8 mouse cellular contexts compared by ENCODE assay signal in the genomic region with DNA sequence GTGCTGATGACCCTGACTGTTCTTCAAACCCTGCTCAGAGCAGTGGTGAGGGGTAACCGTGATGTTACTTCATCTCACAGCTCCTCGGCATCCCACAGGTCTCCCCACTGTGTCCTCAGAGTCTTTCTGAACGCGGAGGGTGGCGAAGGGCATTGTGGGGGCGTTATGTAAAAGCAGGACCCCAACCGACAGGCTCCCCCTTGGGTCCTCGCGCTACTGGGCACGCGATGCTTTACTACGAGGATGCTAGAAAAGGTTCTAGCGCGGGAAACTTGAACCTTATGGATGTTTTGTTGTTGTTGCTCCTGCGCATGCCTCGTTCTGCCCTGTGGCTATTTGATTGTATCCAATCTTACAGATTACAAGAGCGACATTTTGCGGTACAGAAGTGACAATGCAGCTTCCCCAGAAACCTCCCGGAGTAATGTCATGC. TPM values are rescaled to one million over a fixed set of nuclear protein-coding genes. Genes with fewer than 3 reads are reported as not detected.
DNase-seq lines count a peak whose midpoint lies in the region; ATAC-seq and TF ChIP-seq lines count a peak whose summit lies in the region.

A gene (minus strand): TSS at position 183 of the 433 bp plus-strand sequence.

- H3K9ac ChIP-seq in embryonic facial prominence, embryonic 13.5 days: peak within 1 kb of the TSS; percentile 95
- peak within 1 kb of the TSS; percentile 84 for H3K9ac ChIP-seq in intestine, postnatal 0 days (ENCODE audit: low read depth, low read length)

- intact Hi-C loops in left cerebral cortex, postnatal 25 days (cut with DNase I): loop anchor here (1.0 to 5.0 kb wide), 2 partner anchors 114 to 225 kb away; a partner anchor contains a TSS

- no peaks in the 10 kb centered on the region for H3K27me3 ChIP-seq in embryonic facial prominence, embryonic 13.5 days
- no peaks in the 10 kb centered on the region for H3K27me3 ChIP-seq in intestine, postnatal 0 days (replicated peaks; ENCODE audit: control insufficient read depth, insufficient read depth, low read length)

- H3K36me3 ChIP-seq in embryonic facial prominence, embryonic 13.5 days: peaks cover 42% of the 10 kb centered on the region
- H3K36me3 ChIP-seq in intestine, postnatal 0 days (ENCODE audit: control insufficient read depth, insufficient read depth): peaks cover 25% of the 10 kb centered on the region

- H3K9me3 ChIP-seq in embryonic facial prominence, embryonic 13.5 days: no peaks in the 10 kb centered on the region
- no peaks in the 10 kb centered on the region for H3K9me3 ChIP-seq in intestine, postnatal 0 days (ENCODE audit: control insufficient read depth)

- H3K4me3 ChIP-seq in embryonic facial prominence, embryonic 13.5 days: peak within 1 kb of the TSS; percentile 94
- peak within 1 kb of the TSS; percentile 86 for H3K4me3 ChIP-seq in intestine, postnatal 0 days (ENCODE audit: low read depth, low read length)

- peak within 1 kb of the TSS; percentile 94 for H3K4me2 ChIP-seq in embryonic facial prominence, embryonic 13.5 days
- peak within 1 kb of the TSS; percentile 92 for H3K4me2 ChIP-seq in intestine, postnatal 0 days (replicated peaks; ENCODE audit: low read depth)

- peak; percentile 62 for TF ChIP-seq CTCF in intestine, postnatal 0 days (IDR thresholded peaks at IDR 0.05; ENCODE audit: low read depth)

- no peak for ATAC-seq in embryonic facial prominence, embryonic 13.5 days (ENCODE audit: insufficient number of reproducible peaks, insufficient read depth, low FRiP score, low TSS enrichment, low read depth)
- no peak for ATAC-seq in intestine, postnatal 0 days
- ATAC-seq in megakaryocyte-erythroid progenitor cell, adult 5-6 weeks (replicated peaks; ENCODE audit: low FRiP score, low TSS enrichment, poor library complexity, severe bottlenecking): peak; percentile 13

- H3K4me1 ChIP-seq in embryonic facial prominence, embryonic 13.5 days: peaks cover 31% of the 10 kb centered on the region
- H3K4me1 ChIP-seq in intestine, postnatal 0 days (replicated peaks; ENCODE audit: control insufficient read depth, insufficient read depth, low read length): peaks cover 6% of the 10 kb centered on the region; the same call in 1 of the 2 replicates

- H3K27ac ChIP-seq in embryonic facial prominence, embryonic 13.5 days: peak within 1 kb of the TSS; percentile 93
- H3K27ac ChIP-seq in intestine, postnatal 0 days (ENCODE audit: low read depth, low read length): peak within 1 kb of the TSS; percentile 89

- peak; percentile 60 to 63 for DNase-seq in B cell, adult 2 months
- DNase-seq in adrenal gland, postnatal 10 days: peak; percentile 67
- DNase-seq in heart, adult 11 months: peak; percentile 96
- peak; percentile 77 to 81 for DNase-seq in left cerebral cortex, postnatal 25 days (ENCODE audit: low spot score in 2 of 2)
- peak; percentile 48 to 73 for DNase-seq in spleen, postnatal 4 days (ENCODE audit: low spot score in 2 of 2)

- WGBS in embryonic facial prominence, embryonic 13.5 days: under 1% methylated on average over 19 of the region's 19 CpGs
- WGBS in intestine, postnatal 0 days: under 1% methylated on average over 19 of the region's 19 CpGs

RNA-seq across cellular contexts. Expression of the gene that starts here (rescaled TPM):
- 100 to 1,000 TPM; 198 to 200 TPM for total RNA-seq in adrenal gland, postnatal 10 days (2021)
- 278 and 298 TPM in 2 replicates for polyA plus RNA-seq in embryonic facial prominence, embryonic 13.5 days (2015; fragmentation: Nextera tagmentation; extraction: Ambion mirVana)
- polyA plus RNA-seq in intestine, postnatal 0 days (2015; fragmentation: Nextera tagmentation; extraction: Ambion mirVana): 262 and 264 TPM in 2 replicates
- total RNA-seq in left cerebral cortex, postnatal 25 days (2021): 100 to 1,000 TPM; 183 to 185 TPM
- total RNA-seq in megakaryocyte-erythroid progenitor cell, adult 5-6 weeks (2014; fragmentation: Nextera tagmentation): 340 and 451 TPM in 2 replicates
- 319 and 482 TPM in 2 replicates for total RNA-seq in megakaryocyte-erythroid progenitor cell, adult 5-6 weeks (2017)
